Mouse (Mus musculus) duodenum, adult 2 months (tissue): Measurements from ENCODE around the gene Peli2. TPM values are rescaled to one million over a fixed set of nuclear protein-coding genes. Genes with fewer than 3 reads are reported as not detected.

Source experiments
- polyA plus RNA-seq: library from polyadenylated mRNA; depleted of rRNA; stranded (reverse); fragments of >200 nt; gene quantifications from 2 replicates; pipeline ENCODE4 v1.2.3, GENCODE M21; 2012; ENCODE audit warnings: low replicate concordance; rRNA removed

The Peli2 gene
- 3.1 and 3.9 TPM in 2 replicates for polyA plus RNA-seq

DNA sequence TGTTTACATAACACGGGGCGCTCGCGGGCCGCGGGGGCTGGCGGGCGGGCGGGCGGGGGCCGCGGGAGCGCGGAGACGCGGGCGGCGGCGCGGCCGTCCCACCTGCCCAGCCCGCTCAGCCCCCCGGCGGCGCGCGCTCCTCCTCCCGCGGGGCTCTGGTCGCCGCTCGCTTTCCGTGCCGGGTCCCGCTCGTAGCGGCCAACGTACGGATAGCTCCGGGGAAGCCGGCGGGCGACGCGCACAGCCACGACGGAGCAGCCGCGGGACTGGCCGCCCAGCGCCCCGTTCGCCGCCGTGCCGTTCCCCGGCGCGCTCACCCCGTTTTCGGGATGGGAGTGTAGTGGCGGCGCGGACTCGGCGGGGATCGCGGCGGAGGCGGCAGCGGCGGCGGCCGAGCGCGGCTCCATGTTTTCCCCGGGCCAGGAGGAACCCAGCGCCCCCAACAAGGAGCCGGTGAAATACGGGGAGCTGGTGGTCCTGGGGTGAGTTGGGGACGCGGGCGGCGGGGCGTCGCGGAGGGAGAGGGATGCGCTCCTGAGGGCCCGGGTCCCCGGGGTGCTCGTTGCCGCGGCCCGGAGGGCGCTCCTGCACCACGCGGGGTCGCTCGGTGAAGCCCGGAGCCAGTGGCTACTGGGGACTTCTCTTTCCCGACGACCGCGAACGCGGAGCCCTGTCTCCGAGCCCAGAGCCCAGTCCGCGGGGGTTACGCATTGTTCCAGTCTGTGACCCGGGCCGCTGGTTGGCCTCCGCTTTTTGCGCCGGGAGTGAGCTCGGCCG is at the start of gene Peli2:
Peli2 (plus strand) TSS at position 72 of the 777 bp plus-strand sequence.

